ENCODE assay signal across 10 mouse cellular contexts in the genomic region with DNA sequence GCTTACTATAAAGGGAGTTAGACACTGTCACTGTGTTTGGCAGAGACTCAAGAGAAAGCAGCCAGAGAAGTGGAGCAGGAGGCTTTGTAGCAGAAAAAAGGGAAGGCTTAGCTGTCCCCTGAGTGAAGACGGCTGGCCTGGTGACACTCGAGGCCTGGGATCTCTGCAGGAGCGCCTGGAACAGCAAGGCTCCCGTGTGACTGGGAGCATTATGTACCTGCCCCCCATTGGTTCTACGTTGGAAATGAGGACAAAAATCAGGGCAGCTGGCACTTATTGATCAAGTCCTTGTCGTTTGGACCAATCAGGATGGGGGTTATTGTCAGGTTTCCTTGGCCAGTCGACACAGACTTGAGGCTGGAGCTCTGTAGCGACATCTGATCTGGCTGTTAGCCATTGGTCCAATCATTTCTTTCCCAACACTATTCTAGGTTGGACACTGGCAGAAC.
A peak's percentile ranks its signal among the peaks of the same experiment; 100 is the strongest.
DNase-seq lines count a peak whose midpoint lies in the region; ATAC-seq lines count a peak whose summit lies in the region.
"Had no signal": no experiment of that assay in that cellular context is flagged by ENCODE, and none has a peak within 500 bp of the region (broad histone marks: within the 10 kb centered on the region; RNA-seq: fewer than 3 reads in every experiment).

No protein-coding gene starts in this region.

- no peaks in the 10 kb centered on the region for H3K27me3 ChIP-seq in heart, embryonic 12.5 days (replicated peaks)
- H3K27me3 ChIP-seq: midbrain, embryonic 12.5 days had no signal

- H3K9ac ChIP-seq in heart, embryonic 12.5 days, result no peak overlapping the region
- H3K9ac ChIP-seq: midbrain, embryonic 12.5 days had no signal

- 45% methylated on average over 8 of the region's 8 CpGs for WGBS in heart, embryonic 12.5 days

- DNase-seq in heart, adult 9 months (ENCODE audit: low spot score in 2 of 2), result peak; percentile 4 to 24
- peak; percentile 3 for DNase-seq in urinary bladder, postnatal 14 days (ENCODE audit: low spot score)
- DNase-seq in urinary bladder, postnatal 4 days (ENCODE audit: low spot score in 2 of 2), result no peak
- DNase-seq in layer of hippocampus, adult 9-11 months, result peak; percentile 14
- DNase-seq in gastrocnemius, postnatal 36 days, result no peak
- DNase-seq in c-Kit-positive CD71-positive TER-119-positive erythroid progenitor cells, embryonic 14.5 days (ENCODE audit: low spot score), result no peak
- DNase-seq in adrenal gland, adult 18-20 months (ENCODE audit: low spot score in 2 of 2), result no peak
- DNase-seq: gastrocnemius, adult 2 months had no signal

- intact Hi-C loops in gastrocnemius, postnatal 36 days (cut with DNase I), result no loop called here

- H3K4me2 ChIP-seq in heart, embryonic 12.5 days, result no peak overlapping the region
- H3K4me2 ChIP-seq: midbrain, embryonic 12.5 days had no signal

- H3K36me3 ChIP-seq in heart, embryonic 12.5 days, result no peaks in the 10 kb centered on the region
- H3K36me3 ChIP-seq: midbrain, embryonic 12.5 days had no signal

- H3K4me3 ChIP-seq in heart, embryonic 12.5 days, result no peak overlapping the region
- H3K4me3 ChIP-seq: gastrocnemius, adult 2 months; midbrain, embryonic 12.5 days had no signal

- H3K9me3 ChIP-seq in heart, embryonic 12.5 days (replicated peaks), result peaks cover 1% of the 10 kb centered on the region
- H3K9me3 ChIP-seq: midbrain, embryonic 12.5 days had no signal

- ATAC-seq in heart, embryonic 12.5 days (ENCODE audit: insufficient number of reproducible peaks, low FRiP score), result no peak

- H3K4me1 ChIP-seq in heart, embryonic 12.5 days (replicated peaks), result no peaks in the 10 kb centered on the region
- H3K4me1 ChIP-seq: midbrain, embryonic 12.5 days had no signal

- H3K27ac ChIP-seq in heart, embryonic 12.5 days (ENCODE audit: poor library complexity, severe bottlenecking), result no peak overlapping the region
- H3K27ac ChIP-seq: gastrocnemius, adult 2 months; midbrain, embryonic 12.5 days had no signal

Comparison
In these comparisons a context has a peak if more than half of its experiments do, and no peak if none do; other contexts are left out.
1. DNase-seq: peak in heart, adult 9 months (2 of 2), urinary bladder, postnatal 14 days (single experiment) and layer of hippocampus, adult 9-11 months (single experiment); none in urinary bladder, postnatal 4 days (0 of 2), gastrocnemius, postnatal 36 days (0 of 2), c-Kit-positive CD71-positive TER-119-positive erythroid progenitor cells, embryonic 14.5 days (single experiment) and adrenal gland, adult 18-20 months (0 of 2).